Mouse (Mus musculus): ENCODE data around the gene Cybrd1. TPM values are rescaled to one million over a fixed set of nuclear protein-coding genes. Genes with fewer than 3 reads are reported as not detected.

Gene Cybrd1
- polyA plus RNA-seq, 1 experiment from 2014 or later, result 0.42 TPM

- Histone ChIP-seq H3K4me2 (ENCODE audit: low read depth, low read length) (no peak overlapping the region), H3K27me3 (ENCODE audit: control insufficient read depth, insufficient read depth, low read length) (no peaks in the 10 kb centered on the region), H3K27ac (replicated peaks; ENCODE audit: low read depth, low read length) (no peak overlapping the region), H3K36me3 (replicated peaks; ENCODE audit: control insufficient read depth, insufficient read depth, low read depth, low read length) (no peaks in the 10 kb centered on the region), H3K9me3 (replicated peaks; ENCODE audit: control insufficient read depth, low read length) (no peaks in the 10 kb centered on the region), H3K9ac (replicated peaks; ENCODE audit: low read length) (no peak overlapping the region), H3K4me3 (ENCODE audit: low read depth, low read length) (no peak overlapping the region), H3K4me1 (ENCODE audit: control insufficient read depth, insufficient read depth, low read length) (no peaks in the 10 kb centered on the region)
- DNase-seq (ENCODE audit: low spot score), result no peak
- 59% methylated on average over 6 of the region's 6 CpGs for WGBS
- no peak for ATAC-seq (replicated peaks; ENCODE audit: insufficient number of reproducible peaks, low FRiP score, low TSS enrichment, low read depth)
Observed at GRCm38 (mm10) chr2:71147816-71148215, 30.1 kb downstream of the Cybrd1 start.

GRCm38 (mm10) chr2:71152170-71152569 is 34.4 kb downstream of the Cybrd1 start:
- H3K9ac ChIP-seq (replicated peaks; ENCODE audit: low read length), result no peak overlapping the region
- DNase-seq (ENCODE audit: low spot score) (no peak), ATAC-seq (replicated peaks; ENCODE audit: insufficient number of reproducible peaks, low FRiP score, low TSS enrichment, low read depth) (no peak)
- H3K4me1 ChIP-seq (ENCODE audit: control insufficient read depth, insufficient read depth, low read length), result no peaks in the 10 kb centered on the region
- 89% methylated on average over 4 of the region's 4 CpGs for WGBS
- H3K4me3 ChIP-seq (ENCODE audit: low read depth, low read length), result no peak overlapping the region
- no peaks in the 10 kb centered on the region for H3K27me3 ChIP-seq (ENCODE audit: control insufficient read depth, insufficient read depth, low read length)
- H3K9me3 ChIP-seq (replicated peaks; ENCODE audit: control insufficient read depth, low read length), result no peaks in the 10 kb centered on the region
- no peak overlapping the region for H3K4me2 ChIP-seq (ENCODE audit: low read depth, low read length)
- H3K36me3 ChIP-seq (replicated peaks; ENCODE audit: control insufficient read depth, insufficient read depth, low read depth, low read length), result no peaks in the 10 kb centered on the region
- no peak overlapping the region for H3K27ac ChIP-seq (replicated peaks; ENCODE audit: low read depth, low read length)

- no peak overlapping the region for H3K27ac ChIP-seq (replicated peaks; ENCODE audit: low read depth, low read length)
- H3K9me3 ChIP-seq (replicated peaks; ENCODE audit: control insufficient read depth, low read length), result no peaks in the 10 kb centered on the region
- no peak overlapping the region for H3K9ac ChIP-seq (replicated peaks; ENCODE audit: low read length)
- H3K27me3 ChIP-seq (ENCODE audit: control insufficient read depth, insufficient read depth, low read length), result no peaks in the 10 kb centered on the region
- H3K36me3 ChIP-seq (replicated peaks; ENCODE audit: control insufficient read depth, insufficient read depth, low read depth, low read length), result no peaks in the 10 kb centered on the region
- DNase-seq (ENCODE audit: low spot score) (peak; percentile 84), ATAC-seq (replicated peaks; ENCODE audit: insufficient number of reproducible peaks, low FRiP score, low TSS enrichment, low read depth) (no peak)
- WGBS, result 11% methylated on average over 8 of the region's 8 CpGs
- no peak overlapping the region for H3K4me3 ChIP-seq (ENCODE audit: low read depth, low read length)
- no peak overlapping the region for H3K4me2 ChIP-seq (ENCODE audit: low read depth, low read length)
- no peaks in the 10 kb centered on the region for H3K4me1 ChIP-seq (ENCODE audit: control insufficient read depth, insufficient read depth, low read length)
Observed at GRCm38 (mm10) chr2:71155486-71155885, 37.8 kb downstream of the Cybrd1 start.

- 91% methylated on average over 8 of the region's 8 CpGs for WGBS
- ATAC-seq (replicated peaks; ENCODE audit: insufficient number of reproducible peaks, low FRiP score, low TSS enrichment, low read depth) (no peak), DNase-seq (ENCODE audit: low spot score) (no peak)
- Histone ChIP-seq H3K4me3 (ENCODE audit: low read depth, low read length) (no peak overlapping the region), H3K9me3 (replicated peaks; ENCODE audit: control insufficient read depth, low read length) (no peaks in the 10 kb centered on the region), H3K36me3 (replicated peaks; ENCODE audit: control insufficient read depth, insufficient read depth, low read depth, low read length) (no peaks in the 10 kb centered on the region), H3K27me3 (ENCODE audit: control insufficient read depth, insufficient read depth, low read length) (no peaks in the 10 kb centered on the region), H3K4me1 (ENCODE audit: control insufficient read depth, insufficient read depth, low read length) (no peaks in the 10 kb centered on the region), H3K4me2 (ENCODE audit: low read depth, low read length) (no peak overlapping the region), H3K27ac (replicated peaks; ENCODE audit: low read depth, low read length) (no peak overlapping the region), H3K9ac (replicated peaks; ENCODE audit: low read length) (no peak overlapping the region)
Observed at GRCm38 (mm10) chr2:71156446-71156845, 38.7 kb downstream of the Cybrd1 start.

- no peaks in the 10 kb centered on the region for H3K36me3 ChIP-seq (replicated peaks; ENCODE audit: control insufficient read depth, insufficient read depth, low read depth, low read length)
- ATAC-seq (replicated peaks; ENCODE audit: insufficient number of reproducible peaks, low FRiP score, low TSS enrichment, low read depth) (no peak), DNase-seq (ENCODE audit: low spot score) (no peak)
Observed at GRCm38 (mm10) chr2:71157881-71158280, 40.2 kb downstream of the Cybrd1 start.

GRCm38 (mm10) chr2:71159576-71160306 is 42.0 kb downstream of the Cybrd1 start:
- H3K4me1 ChIP-seq (ENCODE audit: control insufficient read depth, insufficient read depth, low read length), result no peaks in the 10 kb centered on the region
- H3K4me3 ChIP-seq (ENCODE audit: low read depth, low read length), result no peak overlapping the region
- no peak overlapping the region for H3K9ac ChIP-seq (replicated peaks; ENCODE audit: low read length)
- no peak overlapping the region for H3K27ac ChIP-seq (replicated peaks; ENCODE audit: low read depth, low read length)
- DNase-seq (ENCODE audit: low spot score) (no peak), ATAC-seq (replicated peaks; ENCODE audit: insufficient number of reproducible peaks, low FRiP score, low TSS enrichment, low read depth) (no peak)
- H3K4me2 ChIP-seq (ENCODE audit: low read depth, low read length), result no peak overlapping the region
- H3K36me3 ChIP-seq (replicated peaks; ENCODE audit: control insufficient read depth, insufficient read depth, low read depth, low read length), result no peaks in the 10 kb centered on the region
- WGBS, result 86% methylated on average over 16 of the region's 16 CpGs
- H3K27me3 ChIP-seq (ENCODE audit: control insufficient read depth, insufficient read depth, low read length), result no peaks in the 10 kb centered on the region
- no peaks in the 10 kb centered on the region for H3K9me3 ChIP-seq (replicated peaks; ENCODE audit: control insufficient read depth, low read length)

More at GRCm38 (mm10) chr2:71157881-71158280, 40.2 kb downstream of the Cybrd1 start:
- Histone ChIP-seq H3K4me2 (ENCODE audit: low read depth, low read length) (no peak overlapping the region), H3K27me3 (ENCODE audit: control insufficient read depth, insufficient read depth, low read length) (no peaks in the 10 kb centered on the region), H3K4me1 (ENCODE audit: control insufficient read depth, insufficient read depth, low read length) (no peaks in the 10 kb centered on the region), H3K9ac (replicated peaks; ENCODE audit: low read length) (no peak overlapping the region), H3K27ac (replicated peaks; ENCODE audit: low read depth, low read length) (no peak overlapping the region), H3K9me3 (replicated peaks; ENCODE audit: control insufficient read depth, low read length) (no peaks in the 10 kb centered on the region), H3K4me3 (ENCODE audit: low read depth, low read length) (no peak overlapping the region)
- WGBS, result 93% methylated on average over 8 of the region's 8 CpGs

GRCm38 (mm10) chr2:71160307-71160861 is 42.7 kb downstream of the Cybrd1 start:
- H3K9me3 ChIP-seq (replicated peaks; ENCODE audit: control insufficient read depth, low read length), result no peaks in the 10 kb centered on the region
- DNase-seq (ENCODE audit: low spot score), result no peak
- H3K36me3 ChIP-seq (replicated peaks; ENCODE audit: control insufficient read depth, insufficient read depth, low read depth, low read length), result no peaks in the 10 kb centered on the region
- H3K4me1 ChIP-seq (ENCODE audit: control insufficient read depth, insufficient read depth, low read length), result no peaks in the 10 kb centered on the region
- H3K4me3 ChIP-seq (ENCODE audit: low read depth, low read length), result no peak overlapping the region
- H3K27ac ChIP-seq (replicated peaks; ENCODE audit: low read depth, low read length), result no peak overlapping the region
- no peak overlapping the region for H3K9ac ChIP-seq (replicated peaks; ENCODE audit: low read length)
- no peak overlapping the region for H3K4me2 ChIP-seq (ENCODE audit: low read depth, low read length)
- H3K27me3 ChIP-seq (ENCODE audit: control insufficient read depth, insufficient read depth, low read length), result no peaks in the 10 kb centered on the region
- no peak for ATAC-seq (replicated peaks; ENCODE audit: insufficient number of reproducible peaks, low FRiP score, low TSS enrichment, low read depth)
- 72% methylated on average over 11 of the region's 11 CpGs for WGBS

- H3K4me1 ChIP-seq (ENCODE audit: control insufficient read depth, insufficient read depth, low read length), result no peaks in the 10 kb centered on the region
- WGBS, result 81% methylated on average over 7 of the region's 7 CpGs
Observed at GRCm38 (mm10) chr2:71161558-71161957, 43.8 kb downstream of the Cybrd1 start.

More at GRCm38 (mm10) chr2:71161558-71161957, 43.8 kb downstream of the Cybrd1 start:
- DNase-seq (ENCODE audit: low spot score) (no peak), ATAC-seq (replicated peaks; ENCODE audit: insufficient number of reproducible peaks, low FRiP score, low TSS enrichment, low read depth) (no peak)
- Histone ChIP-seq H3K27ac (replicated peaks; ENCODE audit: low read depth, low read length) (no peak overlapping the region), H3K9ac (replicated peaks; ENCODE audit: low read length) (no peak overlapping the region), H3K4me3 (ENCODE audit: low read depth, low read length) (no peak overlapping the region), H3K4me2 (ENCODE audit: low read depth, low read length) (no peak overlapping the region), H3K9me3 (replicated peaks; ENCODE audit: control insufficient read depth, low read length) (no peaks in the 10 kb centered on the region), H3K36me3 (replicated peaks; ENCODE audit: control insufficient read depth, insufficient read depth, low read depth, low read length) (no peaks in the 10 kb centered on the region), H3K27me3 (ENCODE audit: control insufficient read depth, insufficient read depth, low read length) (no peaks in the 10 kb centered on the region)

Data from embryonic facial prominence, embryonic 11.5 days (tissue).